Mouse (Mus musculus): ENCODE data around the gene Klk10.

The Klk10 gene

DNA sequence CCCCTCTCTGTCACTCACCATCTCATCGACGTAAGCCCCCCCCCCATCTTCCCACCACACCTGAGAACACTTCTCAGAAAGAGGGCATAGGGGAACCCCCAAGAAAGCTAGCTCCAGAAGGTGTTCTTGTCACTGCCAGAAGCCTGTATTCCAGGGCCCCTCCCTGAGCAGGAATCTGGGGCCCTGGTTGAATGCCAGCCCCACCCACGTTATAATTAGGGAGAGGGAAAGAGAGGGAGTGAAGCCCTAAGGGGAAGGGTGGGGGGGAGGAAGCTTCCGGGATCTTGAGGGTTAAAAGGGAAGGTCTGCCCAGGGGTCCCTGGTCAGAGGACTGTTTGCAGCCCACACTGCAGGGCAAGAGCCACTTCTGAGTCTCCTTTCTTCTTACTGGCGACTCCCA is at the start of gene Klk10:
Klk10 (plus strand) TSS at position 290 of the 400 bp plus-strand sequence.
- peak in 1 of 2 experiments; percentile 55 for DNase-seq (ENCODE audit: low spot score in 2 of 2)

DNA sequence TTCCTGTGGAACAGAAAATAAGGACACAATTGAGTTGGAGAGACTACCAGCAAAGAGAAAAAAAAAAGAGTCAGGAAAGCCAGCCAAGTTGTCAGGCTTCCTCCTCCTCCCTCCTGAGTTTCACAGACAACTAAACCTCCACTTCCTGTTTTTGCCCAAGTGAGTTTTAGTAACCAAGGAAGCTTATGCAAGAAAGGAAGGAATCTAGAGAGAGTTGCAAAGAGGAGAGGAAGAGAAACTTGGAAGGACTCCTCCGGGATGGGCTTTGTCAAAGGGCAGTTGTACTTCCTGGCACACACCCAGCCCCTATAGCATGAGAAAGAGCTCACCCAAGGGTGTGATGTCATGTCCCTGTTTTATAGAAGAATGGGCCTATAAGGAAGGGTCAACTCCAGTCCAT is 33.0 kb upstream of the Klk10 start:
- DNase-seq (ENCODE audit: low spot score in 2 of 2), result no peak

DNA sequence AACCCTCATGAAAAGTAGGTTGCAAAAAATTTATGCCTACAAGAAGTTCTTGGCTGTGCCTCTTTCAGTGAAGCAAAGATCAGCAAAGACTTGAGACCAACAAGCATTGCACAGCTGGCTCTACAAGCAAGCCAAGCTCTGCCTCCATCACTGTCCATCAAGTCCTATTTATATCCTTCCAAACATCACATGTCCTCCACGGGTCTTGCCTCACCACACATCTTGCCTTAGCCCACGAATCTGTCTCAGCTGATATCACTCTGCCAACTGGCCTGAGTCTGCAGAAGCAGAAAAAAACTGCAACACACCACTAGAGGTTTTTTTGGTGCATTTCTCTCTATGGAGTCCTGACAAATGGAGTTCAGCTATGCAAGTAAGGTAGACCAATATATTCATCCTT is 28.0 kb upstream of the Klk10 start:
- no peak for DNase-seq (ENCODE audit: low spot score in 2 of 2)

DNA sequence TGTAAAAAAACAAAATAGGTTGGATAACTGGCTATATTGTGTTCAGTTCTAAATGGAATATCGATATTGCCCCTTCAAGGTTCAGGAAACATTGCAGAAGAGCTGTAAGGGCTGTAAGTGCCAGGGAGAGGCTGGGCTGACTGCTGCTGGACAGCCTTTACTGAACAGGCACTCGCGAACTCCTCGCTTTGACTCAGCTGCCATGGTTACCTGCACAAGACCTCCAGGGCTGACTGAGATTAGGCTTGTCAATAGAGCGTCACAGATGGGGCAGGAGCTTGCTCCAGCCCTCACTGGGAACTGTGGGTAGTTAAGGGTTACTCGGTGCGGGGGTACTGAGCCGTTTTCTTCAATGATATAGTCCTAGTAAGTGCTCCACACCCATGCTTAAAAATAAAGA is 14.4 kb upstream of the Klk10 start:
- DNase-seq (ENCODE audit: low spot score in 2 of 2), result peak in 1 of 2 experiments; percentile 5

DNA sequence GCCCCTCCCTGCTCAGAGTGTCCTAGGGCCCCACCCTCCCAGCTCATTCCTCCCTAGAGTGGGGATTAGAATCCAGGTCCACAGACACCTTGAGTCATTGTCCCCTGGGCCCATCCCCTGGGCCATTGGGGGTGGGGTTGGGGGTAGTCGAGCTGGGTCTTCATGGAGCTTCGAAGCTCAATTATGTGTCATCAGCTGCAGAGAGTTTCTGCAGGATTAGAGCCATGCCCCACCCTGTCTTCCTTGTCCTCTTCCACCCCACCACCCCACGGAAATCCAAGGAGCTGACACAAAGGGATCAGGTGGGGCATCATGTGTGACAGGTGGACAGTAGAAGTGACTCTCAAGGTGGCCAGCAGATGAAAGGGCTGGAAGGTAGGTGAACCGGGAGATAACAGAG is 12.2 kb upstream of the Klk10 start, which contains the start of gene Klk12:
Klk12 (plus strand) TSS at position 301 of the 400 bp plus-strand sequence.
- peak in 1 of 2 experiments; percentile 13 for DNase-seq (ENCODE audit: low spot score in 2 of 2)

DNA sequence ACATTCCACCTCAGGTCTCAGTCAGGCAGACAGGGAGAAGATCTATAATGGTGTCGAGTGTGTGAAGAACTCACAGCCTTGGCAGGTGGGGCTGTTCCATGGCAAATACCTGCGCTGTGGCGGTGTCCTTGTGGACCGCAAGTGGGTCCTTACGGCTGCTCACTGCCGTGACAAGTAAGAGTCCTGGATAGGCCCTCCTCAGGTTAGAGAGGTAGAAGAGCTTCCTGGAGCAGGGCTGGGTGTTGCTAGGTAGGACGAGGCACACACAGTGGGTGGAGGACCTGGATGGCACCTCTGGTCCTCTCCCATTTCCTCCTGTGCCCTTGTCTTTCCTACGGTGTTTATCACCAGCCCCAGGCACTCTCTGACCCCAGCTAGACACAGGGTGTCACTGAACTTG is 11.2 kb upstream of the Klk10 start:
- peak; percentile 14 to 52 for DNase-seq (ENCODE audit: low spot score in 2 of 2)

DNA sequence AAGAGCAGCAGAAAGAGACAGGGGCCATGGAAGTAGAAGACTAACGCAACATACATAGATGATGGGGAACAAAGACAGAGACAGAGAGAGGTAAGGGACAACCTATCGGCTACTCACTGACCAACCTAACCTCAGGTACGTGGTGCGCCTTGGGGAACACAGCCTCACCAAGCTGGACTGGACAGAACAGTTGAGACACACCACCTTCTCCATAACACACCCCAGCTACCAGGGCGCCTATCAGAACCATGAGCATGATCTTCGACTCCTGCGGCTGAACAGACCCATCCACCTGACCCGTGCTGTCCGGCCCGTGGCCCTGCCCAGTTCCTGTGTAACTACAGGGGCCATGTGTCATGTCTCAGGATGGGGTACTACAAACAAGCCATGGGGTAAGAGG is 10.1 kb upstream of the Klk10 start:
- peak; percentile 15 to 47 for DNase-seq (ENCODE audit: low spot score in 2 of 2)

DNA sequence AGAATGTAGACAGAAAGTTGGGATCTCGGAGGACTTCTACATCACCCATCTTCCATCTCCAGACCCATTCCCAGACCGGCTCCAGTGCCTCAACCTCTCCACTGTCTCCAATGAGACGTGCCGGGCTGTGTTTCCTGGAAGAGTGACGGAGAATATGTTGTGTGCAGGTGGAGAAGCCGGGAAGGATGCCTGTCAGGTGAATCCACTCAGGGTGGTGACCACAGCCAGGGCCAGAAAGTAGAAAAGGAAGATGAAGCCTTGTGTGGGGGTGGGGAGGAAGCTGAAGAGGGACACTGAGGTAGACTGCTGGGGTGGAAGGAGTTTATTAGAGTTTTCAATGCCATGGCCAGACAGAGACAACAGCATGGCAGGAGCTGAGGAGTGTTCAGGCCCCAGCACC is 8.9 kb upstream of the Klk10 start:
- DNase-seq (ENCODE audit: low spot score in 2 of 2), result peak; percentile 5 to 52

DNA sequence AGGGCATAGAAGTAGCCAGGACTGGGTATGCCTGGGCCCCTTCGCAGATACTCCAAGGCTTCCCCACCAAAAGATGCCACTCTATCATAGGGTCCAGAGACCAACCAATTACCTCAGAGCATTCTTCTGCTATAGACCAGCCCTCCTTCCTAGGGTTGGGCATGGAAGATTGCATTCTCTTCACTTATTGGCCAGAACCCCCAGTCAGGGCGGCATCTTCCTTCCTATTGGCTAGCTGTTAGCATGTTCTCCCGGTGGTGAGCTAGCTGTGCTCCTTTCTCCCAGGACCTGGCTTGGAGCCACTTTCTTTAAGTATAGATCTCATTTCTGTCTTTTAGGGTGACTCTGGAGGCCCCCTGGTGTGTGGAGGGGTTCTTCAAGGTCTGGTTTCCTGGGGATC is 7.9 kb upstream of the Klk10 start:
- no peak for DNase-seq (ENCODE audit: low spot score in 2 of 2)

DNA sequence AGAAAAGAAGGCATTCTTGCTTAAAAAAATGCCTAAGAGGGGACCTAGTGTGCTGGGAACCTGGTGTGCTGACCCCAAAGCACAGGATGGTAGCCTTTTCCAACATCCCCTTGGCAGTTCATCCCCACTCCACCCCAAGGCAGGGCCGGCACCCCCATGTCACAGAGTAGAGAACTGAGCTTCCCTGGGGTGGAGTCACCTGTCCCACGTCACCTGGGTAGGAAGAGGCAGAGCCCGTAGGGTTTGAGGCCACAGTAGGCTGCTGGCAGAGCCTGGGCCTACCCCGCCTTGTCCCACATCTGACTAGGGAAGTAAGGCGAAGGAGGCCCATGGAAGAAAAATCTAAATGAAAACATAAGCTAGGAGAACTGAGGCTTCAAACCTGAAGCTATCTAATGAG is 6.5 kb upstream of the Klk10 start, which contains the start of gene Klk11:
Klk11 (plus strand) TSS at position 241 of the 400 bp plus-strand sequence.
- peak; percentile 13 to 58 for DNase-seq (ENCODE audit: low spot score in 2 of 2)

DNA sequence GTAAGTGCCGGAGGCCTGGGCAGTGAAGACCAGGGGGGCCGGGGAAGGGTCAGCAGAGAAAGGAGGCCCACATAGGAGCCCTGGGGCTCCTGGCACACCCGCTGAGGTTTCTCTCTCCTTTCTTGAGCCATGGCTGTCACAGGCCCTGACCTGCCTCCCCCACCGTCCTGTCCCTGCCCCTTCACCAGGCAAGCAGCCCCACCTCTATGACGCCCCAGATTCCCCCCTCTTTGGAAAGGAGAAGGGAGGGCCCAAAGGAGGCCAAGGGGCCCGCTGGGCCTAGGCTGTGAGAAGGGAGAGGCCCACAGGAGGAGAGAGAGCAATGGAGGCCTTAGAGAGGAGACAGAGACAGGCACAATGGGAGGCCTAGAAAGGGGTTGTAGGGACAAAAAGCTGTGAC is 6.0 kb upstream of the Klk10 start:
- DNase-seq (ENCODE audit: low spot score in 2 of 2), result peak; percentile 12 to 58

DNA sequence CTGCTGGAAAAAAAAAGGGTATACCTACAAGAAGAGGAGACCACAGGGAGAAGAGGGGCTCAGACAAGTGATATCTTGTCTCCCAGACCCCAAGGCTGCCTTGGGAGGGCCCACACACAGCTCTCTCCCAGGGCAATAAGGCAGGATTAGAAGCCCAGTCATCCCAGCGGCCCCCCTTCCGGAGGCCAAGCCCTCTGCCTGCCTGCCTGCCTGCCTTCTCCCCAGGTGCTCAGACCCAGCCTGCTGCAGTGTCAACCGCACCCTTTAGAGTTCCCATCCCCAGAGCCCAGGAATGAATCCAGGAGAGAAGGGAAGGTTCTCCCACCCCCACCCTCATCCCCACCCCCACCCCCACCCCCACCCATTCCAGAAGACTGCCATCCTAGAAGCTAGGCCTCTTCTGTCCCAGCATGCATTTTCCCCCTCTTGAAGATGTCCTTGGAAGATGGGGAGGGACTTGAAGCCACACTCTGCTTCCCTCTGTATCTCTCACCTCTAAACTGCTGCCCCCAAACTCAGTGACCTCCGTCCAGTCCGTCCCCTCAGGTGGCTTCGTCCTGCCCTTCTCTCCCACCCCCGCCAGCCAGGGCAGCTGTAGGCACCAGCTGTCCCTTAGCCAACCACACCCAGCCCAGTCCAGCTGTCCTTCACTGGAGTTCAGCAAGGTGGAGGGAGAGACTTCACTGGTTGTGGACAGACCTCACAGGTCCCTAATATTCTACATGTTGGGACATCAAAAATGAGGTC is 5.4 kb upstream of the Klk10 start:
- DNase-seq (ENCODE audit: low spot score in 2 of 2), result peak; percentile 13 to 52

DNA sequence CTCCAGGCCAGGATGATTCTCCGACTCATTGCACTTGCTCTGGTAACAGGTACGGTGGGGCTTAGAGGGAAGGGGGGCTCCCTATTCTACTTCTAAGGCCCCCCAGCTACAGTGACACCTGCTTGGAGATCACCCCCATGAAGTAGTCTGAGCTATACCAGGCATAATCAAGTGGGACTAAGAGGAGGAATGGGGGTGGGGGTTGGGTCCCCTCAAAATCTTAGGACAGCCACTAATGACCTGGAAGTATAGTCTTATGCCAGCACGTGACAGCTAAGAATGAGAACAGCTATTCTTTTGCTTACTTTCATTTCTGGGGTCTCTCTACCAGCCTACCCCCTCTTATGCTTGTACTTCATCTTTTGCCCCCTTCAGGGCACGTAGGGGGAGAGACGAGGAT is 4.3 kb upstream of the Klk10 start:
- peak in 1 of 2 experiments; percentile 16 for DNase-seq (ENCODE audit: low spot score in 2 of 2)

DNA sequence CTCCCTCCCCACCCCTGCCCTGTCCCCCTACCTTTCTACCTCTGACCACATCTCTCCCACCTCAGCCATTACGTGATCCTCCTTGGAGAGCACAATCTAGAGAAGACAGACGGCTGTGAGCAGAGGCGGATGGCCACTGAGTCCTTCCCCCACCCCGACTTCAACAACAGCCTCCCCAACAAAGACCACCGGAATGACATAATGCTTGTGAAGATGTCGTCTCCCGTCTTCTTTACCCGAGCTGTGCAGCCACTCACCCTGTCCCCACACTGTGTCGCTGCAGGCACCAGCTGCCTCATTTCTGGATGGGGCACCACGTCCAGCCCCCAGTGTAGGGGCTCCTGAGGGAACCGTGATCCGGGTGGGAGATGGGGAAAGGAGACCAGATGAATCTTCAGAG is 3.4 kb upstream of the Klk10 start:
- DNase-seq (ENCODE audit: low spot score in 2 of 2), result peak in 1 of 2 experiments; percentile 14

DNA sequence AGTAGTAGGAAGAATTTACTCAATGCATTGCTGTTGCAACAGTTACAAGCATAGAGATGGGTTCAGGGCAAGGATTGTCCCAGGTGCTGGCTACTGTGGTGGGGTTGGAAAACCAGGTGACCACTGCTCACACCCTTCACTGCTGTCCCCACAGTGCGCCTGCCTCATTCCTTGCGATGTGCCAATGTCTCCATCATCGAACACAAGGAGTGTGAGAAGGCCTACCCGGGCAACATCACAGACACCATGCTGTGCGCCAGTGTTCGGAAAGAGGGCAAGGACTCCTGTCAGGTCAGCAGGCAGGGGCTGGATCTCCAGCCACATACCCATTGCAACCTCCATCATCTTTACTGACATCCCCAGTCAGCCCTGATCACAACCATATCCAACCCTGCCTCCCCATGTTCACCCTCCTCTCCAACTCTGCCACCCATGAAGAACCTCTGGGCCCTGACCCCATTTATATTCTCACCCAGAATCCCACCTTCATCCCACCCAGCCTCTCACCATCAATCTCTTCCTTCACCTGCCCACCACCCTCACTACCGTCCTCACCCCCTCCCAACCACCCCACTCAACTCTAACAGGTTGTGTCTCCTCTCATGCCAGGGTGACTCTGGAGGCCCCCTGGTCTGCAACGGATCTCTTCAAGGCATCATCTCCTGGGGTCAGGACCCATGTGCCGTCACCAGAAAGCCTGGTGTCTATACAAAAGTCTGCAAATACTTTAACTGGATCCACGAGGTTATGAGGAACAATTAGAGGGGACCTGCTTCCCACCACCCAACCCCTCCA is 2.5 kb upstream of the Klk10 start:
- DNase-seq (ENCODE audit: low spot score in 2 of 2), result peak in 1 of 2 experiments; percentile 13

DNA sequence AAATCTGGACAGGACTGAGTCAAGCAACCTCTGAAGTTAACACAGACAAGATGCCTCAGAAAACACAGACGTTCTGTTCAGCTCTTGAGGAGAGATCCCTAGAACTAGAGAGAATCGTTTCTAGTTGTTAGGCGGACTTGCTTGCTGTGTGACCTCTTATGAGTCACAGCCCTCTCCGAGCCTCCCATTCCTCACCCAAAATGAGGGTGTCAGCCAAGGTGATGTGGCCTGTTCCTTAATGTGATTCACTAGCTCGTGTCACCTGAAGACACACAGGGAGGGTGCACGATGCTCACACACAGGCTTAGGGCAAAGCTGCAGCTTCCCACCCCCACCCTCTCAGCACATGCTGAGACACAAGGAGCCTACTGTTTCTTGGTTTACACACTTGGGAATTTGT is 594 bp upstream of the Klk10 start:
- DNase-seq (ENCODE audit: low spot score in 2 of 2), result peak; percentile 8 to 42

DNA sequence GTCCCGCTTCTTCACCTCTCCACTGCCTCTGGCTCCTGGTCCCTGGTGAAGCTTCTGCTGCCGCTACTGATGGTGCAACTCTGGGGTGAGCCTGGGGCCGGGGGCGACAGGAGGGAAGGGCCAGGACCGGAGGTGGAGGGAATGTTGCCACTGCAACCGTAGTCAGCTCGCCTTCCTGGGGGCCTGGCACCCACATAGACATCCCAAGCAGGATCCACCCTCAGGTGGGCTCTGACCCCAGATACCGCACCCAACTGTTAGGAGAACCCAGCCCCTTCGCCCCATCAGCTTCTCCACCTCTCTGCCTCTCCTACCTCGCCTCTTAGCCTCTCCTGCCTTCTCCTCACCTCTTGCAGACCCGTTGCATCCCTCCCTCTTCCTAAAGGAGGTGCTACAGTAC is 706 bp downstream of the Klk10 start:
- peak in 1 of 2 experiments; percentile 54 for DNase-seq (ENCODE audit: low spot score in 2 of 2)

DNA sequence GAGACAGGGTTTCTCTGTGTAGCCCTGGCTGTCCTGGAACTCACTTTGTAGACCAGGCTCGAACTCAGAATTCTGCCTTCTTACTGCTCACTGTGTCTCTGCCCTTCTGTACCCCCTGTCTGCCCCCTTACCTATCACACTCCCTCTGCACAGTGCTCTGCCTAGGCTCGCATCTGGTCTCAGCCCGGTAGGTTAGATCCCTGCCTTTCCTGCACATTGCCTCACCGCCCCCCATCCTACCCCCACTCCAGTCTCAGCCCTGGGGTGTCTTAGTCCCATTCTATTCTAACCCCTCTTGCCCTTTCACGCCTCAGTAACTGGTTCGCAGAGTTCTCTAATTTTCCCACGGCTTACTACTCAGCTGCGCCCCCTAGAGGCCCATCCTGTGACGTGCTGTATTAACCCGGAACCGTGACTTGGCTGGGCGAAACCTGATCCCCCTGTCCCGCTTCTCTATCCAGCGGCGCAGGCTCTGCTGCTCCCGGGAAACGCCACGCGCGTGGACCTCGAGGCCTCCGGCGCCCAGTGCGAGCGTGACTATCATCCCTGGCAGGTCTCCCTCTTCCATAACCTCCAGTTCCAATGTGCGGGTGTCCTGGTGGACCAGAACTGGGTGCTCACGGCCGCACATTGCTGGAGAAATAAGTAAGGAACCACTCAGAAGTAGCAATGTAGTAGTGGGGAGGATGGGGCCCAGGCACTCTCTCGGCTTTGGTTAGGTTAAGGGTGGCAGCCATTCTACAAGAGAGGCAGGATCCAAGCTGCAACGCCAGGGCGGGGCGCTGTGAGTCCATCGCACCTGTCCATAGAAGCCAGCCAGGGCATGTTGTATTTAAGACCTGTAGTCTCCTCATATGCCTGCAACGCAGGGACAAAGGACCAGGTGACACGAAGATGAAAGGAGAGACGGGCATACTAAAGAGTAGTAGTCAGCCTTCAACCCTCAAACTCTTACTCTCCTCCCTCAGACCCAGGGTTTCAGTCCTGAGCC is 1.7 kb downstream of the Klk10 start:
- DNase-seq (ENCODE audit: low spot score in 2 of 2), result peak; percentile 67 to 89

DNA sequence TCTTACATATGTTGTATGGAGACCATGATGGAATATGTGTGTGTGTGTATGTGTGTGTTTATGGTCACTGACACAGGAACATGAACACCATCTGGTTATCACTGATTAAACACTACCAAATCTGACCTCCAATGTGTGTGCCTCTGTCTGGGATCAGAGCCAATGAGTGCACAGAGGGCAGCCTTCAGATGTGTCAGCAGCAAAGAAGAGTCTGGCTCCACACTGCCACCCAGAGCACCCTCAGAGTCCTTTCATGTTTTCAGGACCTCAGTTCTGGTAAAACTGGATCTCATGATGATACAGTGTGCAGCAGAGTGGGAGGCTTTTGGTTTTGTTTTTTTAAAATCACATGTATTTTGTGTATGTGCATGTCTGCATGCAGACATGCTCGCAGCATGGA is 4.5 kb downstream of the Klk10 start:
- no peak for DNase-seq (ENCODE audit: low spot score in 2 of 2)

DNA sequence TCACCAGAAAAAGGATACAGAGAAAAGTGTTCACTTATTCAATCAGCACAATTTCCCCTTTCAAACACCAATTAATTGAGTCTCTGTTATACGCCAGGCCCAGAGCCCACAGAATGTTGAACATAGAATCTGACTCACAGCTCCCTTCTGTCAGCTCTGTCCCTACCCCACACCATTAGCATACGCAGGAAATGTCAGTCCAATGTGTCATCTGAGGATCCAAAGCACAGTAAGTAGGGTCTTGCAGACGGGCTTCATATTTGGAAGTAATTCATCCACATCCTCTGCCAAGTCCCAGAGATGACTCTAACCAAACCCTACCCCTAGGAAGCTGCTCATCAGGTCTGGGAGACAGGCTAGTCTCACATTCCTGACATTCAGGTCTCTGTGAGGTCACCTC is 7.3 kb downstream of the Klk10 start:
- DNase-seq (ENCODE audit: low spot score in 2 of 2), result no peak

DNA sequence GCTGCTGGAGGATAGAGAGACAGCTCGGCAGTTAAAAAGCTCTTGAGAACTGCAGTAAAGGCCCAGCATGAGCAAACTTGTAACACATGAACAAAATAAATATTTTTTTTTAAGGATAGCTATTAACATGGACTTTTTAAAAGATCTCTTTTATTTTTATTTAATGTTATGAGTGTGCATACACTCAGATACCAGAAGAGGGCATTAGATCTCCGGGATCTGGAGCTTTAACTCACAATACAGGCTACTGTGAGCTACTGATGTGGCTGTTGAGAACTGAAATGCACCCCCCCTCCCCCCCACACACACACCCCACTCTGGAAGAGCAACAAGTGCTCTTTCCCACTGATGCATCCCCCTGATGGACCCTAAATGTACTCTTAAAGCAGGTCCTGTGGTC is 8.5 kb downstream of the Klk10 start:
- no peak for DNase-seq (ENCODE audit: low spot score in 2 of 2)

DNA sequence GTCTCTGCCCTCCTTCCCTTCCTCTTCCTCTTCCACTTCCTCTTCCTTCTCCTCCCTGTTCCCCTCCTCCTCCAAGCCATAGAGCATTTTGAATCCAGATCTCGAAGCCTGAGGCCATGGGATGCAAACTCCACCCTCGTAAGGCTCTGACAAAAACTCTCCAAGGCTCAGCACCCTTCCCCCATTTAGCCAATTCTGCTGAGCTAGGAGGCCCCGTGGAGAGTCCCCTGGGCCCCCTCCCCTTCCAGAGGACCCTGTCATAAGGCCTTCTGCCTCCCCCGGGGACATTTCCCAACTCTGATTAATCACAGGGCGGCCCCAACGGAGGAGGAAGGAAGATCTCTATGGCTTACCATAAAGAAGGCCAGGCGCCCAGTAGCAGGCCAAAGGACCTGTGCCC is 10.8 kb downstream of the Klk10 start, which contains the start of gene Klk9:
Klk9 (plus strand) TSS at position 301 of the 400 bp plus-strand sequence.
- no peak for DNase-seq (ENCODE audit: low spot score in 2 of 2)
